Mouse (Mus musculus): ENCODE results near the gene Il23a. TPM values are rescaled to one million over a fixed set of nuclear protein-coding genes. Genes with fewer than 3 reads are reported as not detected.

The Il23a gene
- polyA plus RNA-seq, 1 experiment = not detected

DNA sequence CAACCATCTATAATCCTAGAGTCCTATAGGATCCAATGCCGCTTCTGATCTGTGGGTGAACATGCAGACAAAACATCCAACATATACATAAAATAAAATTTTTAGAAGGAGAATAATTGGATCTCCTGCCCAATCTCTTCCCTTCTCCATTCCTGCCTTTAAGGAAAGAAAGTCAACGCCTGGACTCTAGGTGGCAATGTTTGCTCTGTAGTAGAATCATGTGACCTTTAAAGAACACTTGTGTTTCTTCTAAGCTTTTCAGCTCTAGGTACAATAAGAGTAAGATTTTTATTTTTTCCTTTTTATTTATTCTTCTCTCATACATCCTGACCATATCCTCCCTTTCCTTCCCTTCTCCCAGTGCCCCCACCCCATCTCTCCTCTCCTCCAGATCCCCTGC, 26.7 kb downstream of the Il23a start:
- H3K4me3 ChIP-seq (ENCODE audit: low read depth, low read length) = peak overlapping the region; percentile 42
- TF ChIP-seq CTCF (IDR thresholded peaks at IDR 0.05; ENCODE audit: extremely low read depth, insufficient read length, insufficient replicate concordance, low read depth, low read length) (no peak), POLR2A (IDR thresholded peaks at IDR 0.05; ENCODE audit: low read depth, low read length) (no peak)
- H3K27me3 ChIP-seq (ENCODE audit: control insufficient read depth, insufficient read depth, low read length) = no peaks in the 10 kb centered on the region
- peaks cover 9% of the 10 kb centered on the region for H3K4me1 ChIP-seq (ENCODE audit: control insufficient read depth, insufficient read depth, insufficient read length, low read length)
- H3K27ac ChIP-seq (ENCODE audit: insufficient read depth, low read depth, low read length) = no peak overlapping the region
- peaks cover 6% of the 10 kb centered on the region for H3K36me3 ChIP-seq (ENCODE audit: control insufficient read depth, insufficient read depth, low read length)
- WGBS = 56% methylated on average over 2 of the region's 2 CpGs

DNA sequence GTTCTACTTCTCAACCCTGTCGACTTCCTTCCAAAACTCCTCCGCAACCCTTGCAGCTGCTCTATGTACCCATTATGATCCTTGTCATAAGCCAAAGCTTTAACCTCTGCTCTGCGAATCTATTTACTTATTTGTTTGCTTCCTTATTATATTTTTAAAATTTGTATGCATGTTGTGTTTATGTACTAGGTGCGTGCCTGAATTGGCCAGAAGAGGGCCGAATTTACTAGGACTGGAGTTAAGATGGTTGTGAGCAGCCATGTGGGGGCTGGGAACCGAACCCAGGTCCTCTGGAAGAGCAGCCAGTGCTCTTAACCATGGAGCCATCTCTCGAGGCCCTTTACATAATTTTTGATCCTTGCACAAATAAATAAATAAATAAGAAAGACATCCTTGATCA, 27.7 kb downstream of the Il23a start:
- Histone ChIP-seq H3K27me3 (ENCODE audit: control insufficient read depth, insufficient read depth, low read length) (no peaks in the 10 kb centered on the region), H3K4me3 (ENCODE audit: low read depth, low read length) (peak overlapping the region; percentile 88), H3K36me3 (ENCODE audit: control insufficient read depth, insufficient read depth, low read length) (no peaks in the 10 kb centered on the region; the same call in 1 of the 2 replicates), H3K27ac (ENCODE audit: insufficient read depth, low read depth, low read length) (peak overlapping the region; percentile 84), H3K4me1 (ENCODE audit: control insufficient read depth, insufficient read depth, insufficient read length, low read length) (peaks cover 9% of the 10 kb centered on the region)
- TF ChIP-seq POLR2A (IDR thresholded peaks at IDR 0.05; ENCODE audit: low read depth, low read length) = no peak
- no peak for TF ChIP-seq CTCF (IDR thresholded peaks at IDR 0.05; ENCODE audit: extremely low read depth, insufficient read length, insufficient replicate concordance, low read depth, low read length)
- WGBS = 26% methylated on average over 7 of the region's 7 CpGs

DNA sequence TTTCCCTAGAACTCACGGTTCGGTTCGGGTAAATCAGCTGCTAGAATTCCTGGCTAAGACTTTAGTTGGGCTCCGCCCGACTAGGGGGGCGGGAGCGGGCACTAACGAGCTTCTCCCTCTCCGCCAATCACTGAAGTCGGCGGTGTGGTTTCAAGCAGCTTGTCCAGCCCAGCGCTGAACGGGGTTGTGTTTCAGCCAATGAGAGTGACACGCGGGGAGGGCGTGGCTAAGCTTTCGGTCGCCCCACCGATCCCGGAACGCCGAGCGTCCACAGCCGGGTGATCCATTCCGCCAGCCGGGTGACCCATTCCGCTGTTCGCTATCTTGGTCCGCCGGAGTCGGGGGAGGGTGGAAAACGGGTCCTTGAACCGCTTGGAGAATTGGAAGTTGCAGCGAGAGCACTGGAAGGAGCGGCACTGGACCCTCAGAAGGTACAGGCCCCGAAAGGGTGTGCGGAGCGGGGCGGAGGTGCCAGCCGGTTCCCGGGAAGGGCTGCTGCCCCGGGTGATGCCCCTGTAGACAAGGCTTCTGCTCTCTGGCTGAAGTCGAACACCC, 28.2 kb downstream of the Il23a start, which contains the start of gene Stat2:
Gene Stat2, plus strand, starts transcription at position 273 of the 555 bp plus-strand sequence.
- whole genome bisulfite sequencing = under 1% methylated on average over 43 of the region's 43 CpGs
- H3K36me3 ChIP-seq (ENCODE audit: control insufficient read depth, insufficient read depth, low read length) = no peaks in the 10 kb centered on the region; the same call in 1 of the 2 replicates
- peak within 1 kb of the TSS; percentile 88 for H3K4me3 ChIP-seq (ENCODE audit: low read depth, low read length)
- peak within 1 kb of the TSS; percentile 84 for H3K27ac ChIP-seq (ENCODE audit: insufficient read depth, low read depth, low read length)
- TF ChIP-seq POLR2A (IDR thresholded peaks at IDR 0.05; ENCODE audit: low read depth, low read length) = peak; percentile 95
- TF ChIP-seq CTCF (IDR thresholded peaks at IDR 0.05; ENCODE audit: extremely low read depth, insufficient read length, insufficient replicate concordance, low read depth, low read length) = no peak
- H3K4me1 ChIP-seq (ENCODE audit: control insufficient read depth, insufficient read depth, insufficient read length, low read length) = peaks cover 9% of the 10 kb centered on the region
- no peaks in the 10 kb centered on the region for H3K27me3 ChIP-seq (ENCODE audit: control insufficient read depth, insufficient read depth, low read length)

DNA sequence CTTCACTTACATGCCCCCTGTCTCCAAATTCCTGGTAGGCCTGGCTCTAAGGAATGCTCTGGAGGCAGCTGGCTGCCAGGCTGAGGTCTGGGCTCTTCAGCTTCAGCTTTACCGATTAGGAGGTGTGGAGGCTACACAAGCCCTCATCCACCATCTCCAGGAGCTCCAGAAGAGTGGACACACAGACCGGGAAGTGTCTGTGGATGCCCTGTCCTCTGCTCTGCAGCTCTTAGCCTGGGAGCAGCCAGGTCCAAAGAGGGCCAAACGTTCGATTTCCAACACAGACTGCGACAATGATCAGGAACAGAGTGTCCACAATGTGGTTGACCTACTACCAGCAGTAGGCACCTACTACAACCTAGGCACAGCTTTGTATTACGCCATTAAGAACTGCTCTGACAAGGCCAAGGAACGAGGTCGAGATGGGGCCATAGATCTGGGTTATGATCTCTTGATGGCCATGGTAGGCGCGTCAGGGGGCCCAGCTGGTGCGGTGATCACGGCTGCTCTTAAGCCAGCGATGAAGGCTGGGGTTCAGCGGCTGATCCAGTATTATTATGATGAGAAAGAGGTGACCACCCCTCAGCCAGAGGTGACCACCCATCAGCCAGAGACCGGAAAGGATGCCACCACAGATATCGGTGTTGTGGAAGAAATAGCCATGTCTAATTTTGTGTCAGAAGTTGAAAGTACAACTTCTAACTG, 29.2 kb downstream of the Il23a start:
- TF ChIP-seq CTCF (IDR thresholded peaks at IDR 0.05; ENCODE audit: extremely low read depth, insufficient read length, insufficient replicate concordance, low read depth, low read length) = no peak
- TF ChIP-seq POLR2A (IDR thresholded peaks at IDR 0.05; ENCODE audit: low read depth, low read length) = no peak
- no peak overlapping the region for H3K4me3 ChIP-seq (ENCODE audit: low read depth, low read length)
- WGBS = 85% methylated on average over 16 of the region's 16 CpGs
- no peaks in the 10 kb centered on the region; the same call in 1 of the 2 replicates for H3K36me3 ChIP-seq (ENCODE audit: control insufficient read depth, insufficient read depth, low read length)
- peaks cover 5% of the 10 kb centered on the region for H3K4me1 ChIP-seq (ENCODE audit: control insufficient read depth, insufficient read depth, insufficient read length, low read length)
- peak overlapping the region; percentile 18 for H3K27ac ChIP-seq (ENCODE audit: insufficient read depth, low read depth, low read length)
- no peaks in the 10 kb centered on the region for H3K27me3 ChIP-seq (ENCODE audit: control insufficient read depth, insufficient read depth, low read length)

DNA sequence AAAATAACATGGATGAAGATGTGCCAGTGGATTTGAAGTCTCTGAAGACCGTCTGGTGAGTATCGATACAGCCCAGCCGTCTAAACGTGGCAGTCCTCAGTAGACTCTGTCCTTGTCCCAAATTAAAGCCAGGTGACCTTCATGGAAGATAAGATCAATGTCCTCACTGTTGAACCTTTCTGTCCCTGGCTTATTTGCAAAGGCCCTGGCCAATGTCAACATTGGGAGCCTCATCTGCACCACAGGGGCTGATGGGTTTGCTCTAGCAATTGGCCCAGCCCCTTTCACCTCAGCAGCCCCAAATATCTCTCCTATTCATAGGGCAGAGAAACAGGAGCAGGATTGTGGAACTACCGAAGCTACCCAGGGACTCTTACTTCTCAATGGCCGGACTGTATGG, 30.2 kb downstream of the Il23a start, which contains the start of gene Apof:
Gene Apof, plus strand, starts transcription at position 301 of the 400 bp plus-strand sequence.
- Histone ChIP-seq H3K36me3 (ENCODE audit: control insufficient read depth, insufficient read depth, low read length) (no peaks in the 10 kb centered on the region), H3K4me3 (ENCODE audit: low read depth, low read length) (no peak within 1 kb of the TSS), H3K27me3 (ENCODE audit: control insufficient read depth, insufficient read depth, low read length) (no peaks in the 10 kb centered on the region), H3K4me1 (ENCODE audit: control insufficient read depth, insufficient read depth, insufficient read length, low read length) (peaks cover 5% of the 10 kb centered on the region), H3K27ac (ENCODE audit: insufficient read depth, low read depth, low read length) (peak within 1 kb of the TSS; percentile 18)
- WGBS = 84% methylated on average over 6 of the region's 6 CpGs
- TF ChIP-seq CTCF (IDR thresholded peaks at IDR 0.05; ENCODE audit: extremely low read depth, insufficient read length, insufficient replicate concordance, low read depth, low read length) = no peak
- no peak for TF ChIP-seq POLR2A (IDR thresholded peaks at IDR 0.05; ENCODE audit: low read depth, low read length)

DNA sequence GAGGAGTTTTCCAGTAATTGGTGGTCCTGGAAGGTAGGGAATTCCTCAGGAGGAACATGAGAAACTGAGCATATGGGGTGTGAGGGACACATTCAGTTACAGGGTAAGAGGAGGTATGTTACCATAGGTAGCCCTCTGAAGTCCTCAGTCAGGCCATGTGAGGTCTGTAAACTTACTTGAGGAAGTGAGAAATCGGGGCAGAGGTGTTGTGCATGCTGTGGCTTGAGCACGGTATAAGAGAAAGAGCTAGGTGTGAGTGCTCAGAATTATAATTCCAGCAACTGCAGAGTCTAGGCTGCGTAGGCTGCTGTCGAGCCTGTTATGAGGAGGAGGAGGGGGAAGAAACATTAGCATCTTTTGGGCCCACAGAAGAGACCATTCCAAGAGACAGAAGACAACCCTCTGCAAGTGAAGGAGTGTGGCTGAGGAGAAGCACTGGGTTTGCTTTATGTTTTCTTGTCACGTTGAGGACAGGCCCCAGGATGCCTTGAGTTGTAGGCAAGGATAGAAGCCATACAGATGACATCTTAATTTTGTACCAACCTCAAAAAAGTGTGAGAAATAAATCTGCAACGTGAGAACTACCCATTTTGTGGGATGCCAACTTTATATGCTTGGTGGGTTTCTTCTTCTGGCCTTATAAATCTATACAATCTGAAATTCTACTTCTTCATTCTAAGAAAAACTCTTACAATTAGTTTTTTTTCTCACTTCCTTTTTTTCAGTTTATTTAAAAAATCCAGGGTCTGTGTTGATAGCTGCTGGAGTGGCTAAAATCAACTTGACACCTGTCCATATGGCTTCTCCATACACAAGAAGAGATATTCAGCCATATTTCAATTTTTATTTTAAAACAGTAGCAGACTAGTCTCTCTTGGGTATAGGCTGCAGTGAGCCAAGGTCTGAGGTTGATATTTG, 34.9 kb downstream of the Il23a start:
- WGBS = 71% methylated on average over 6 of the region's 6 CpGs

More for the DNA sequence above, 34.9 kb downstream of the Il23a start:
- Histone ChIP-seq H3K4me3 (ENCODE audit: low read depth, low read length) (no peak overlapping the region), H3K27ac (ENCODE audit: insufficient read depth, low read depth, low read length) (0 out of 2 replicates have a peak overlapping the region, but pooled peaks have one; percentile 25), H3K36me3 (ENCODE audit: control insufficient read depth, insufficient read depth, low read length) (no peaks in the 10 kb centered on the region), H3K27me3 (ENCODE audit: control insufficient read depth, insufficient read depth, low read length) (no peaks in the 10 kb centered on the region), H3K4me1 (ENCODE audit: control insufficient read depth, insufficient read depth, insufficient read length, low read length) (no peaks in the 10 kb centered on the region)
- TF ChIP-seq CTCF (IDR thresholded peaks at IDR 0.05; ENCODE audit: extremely low read depth, insufficient read length, insufficient replicate concordance, low read depth, low read length) (no peak), POLR2A (IDR thresholded peaks at IDR 0.05; ENCODE audit: low read depth, low read length) (no peak)

Measured in small intestine, adult 2 months (tissue).